In genomic region chr9:67265513-67265912, GRCm38 (mm10) we compare ENCODE assay signal across 12 mouse cellular contexts.
DNase-seq lines count a peak whose midpoint lies in the region; ATAC-seq and TF ChIP-seq lines count a peak whose summit lies in the region.
"Had no signal": no experiment of that assay in that cellular context is flagged by ENCODE, and none has a peak within 500 bp of the region (broad histone marks: within the 10 kb centered on the region; RNA-seq: fewer than 3 reads in every experiment).

No protein-coding gene starts in this region.

- H3K27me3 ChIP-seq in forebrain, postnatal 0 days (ENCODE audit: insufficient read depth, low read length), result no peaks in the 10 kb centered on the region
- H3K27me3 ChIP-seq in forebrain, embryonic 11.5 days (ENCODE audit: control insufficient read depth, insufficient read depth, low read length), result no peaks in the 10 kb centered on the region
- H3K27me3 ChIP-seq in midbrain, embryonic 10.5 days (ENCODE audit: low read depth, poor library complexity, severe bottlenecking), result no peaks in the 10 kb centered on the region
- H3K27me3 ChIP-seq in midbrain, embryonic 14.5 days (ENCODE audit: control insufficient read depth, insufficient read depth, low read length), result no peaks in the 10 kb centered on the region
- H3K27me3 ChIP-seq in small intestine, adult 2 months (ENCODE audit: control insufficient read depth, insufficient read depth, low read length), result no peaks in the 10 kb centered on the region
- H3K27me3 ChIP-seq: liver, embryonic 13.5 days had no signal

- 66% methylated on average over 11 of the region's 11 CpGs for WGBS in forebrain, postnatal 0 days
- WGBS in forebrain, embryonic 11.5 days, result 85% methylated on average over 11 of the region's 11 CpGs
- WGBS in midbrain, embryonic 10.5 days, result 81% methylated on average over 11 of the region's 11 CpGs
- 65% methylated on average over 11 of the region's 11 CpGs for WGBS in midbrain, embryonic 14.5 days
- WGBS in small intestine, adult 2 months, result 56% methylated on average over 11 of the region's 11 CpGs

- DNase-seq in forebrain, postnatal 0 days, result peak; percentile 35
- no peak for DNase-seq in forebrain, embryonic 11.5 days (ENCODE audit: low spot score)
- no peak for DNase-seq in midbrain, embryonic 10.5 days (ENCODE audit: low spot score)
- no peak for DNase-seq in midbrain, embryonic 14.5 days
- DNase-seq in left cerebral cortex, adult 9 months (ENCODE audit: low spot score in 2 of 2), result peak; percentile 22 to 44
- DNase-seq in spleen, adult 12 weeks (ENCODE audit: low spot score), result no peak
- DNase-seq in adrenal gland, postnatal 14 days, result no peak
- DNase-seq: liver, embryonic 13.5 days had no signal

- no peaks in the 10 kb centered on the region for H3K9me3 ChIP-seq in forebrain, postnatal 0 days (ENCODE audit: low read length)
- no peaks in the 10 kb centered on the region for H3K9me3 ChIP-seq in forebrain, embryonic 11.5 days (ENCODE audit: control insufficient read depth, low read length)
- H3K9me3 ChIP-seq in midbrain, embryonic 10.5 days (replicated peaks), result no peaks in the 10 kb centered on the region
- H3K9me3 ChIP-seq in midbrain, embryonic 14.5 days (ENCODE audit: control insufficient read depth, low read length), result no peaks in the 10 kb centered on the region
- H3K9me3 ChIP-seq: liver, embryonic 13.5 days had no signal

- no peak overlapping the region for H3K4me3 ChIP-seq in forebrain, postnatal 0 days (ENCODE audit: low read depth, low read length)
- H3K4me3 ChIP-seq in forebrain, embryonic 11.5 days (ENCODE audit: low read depth, low read length), result no peak overlapping the region
- no peak overlapping the region for H3K4me3 ChIP-seq in midbrain, embryonic 10.5 days
- H3K4me3 ChIP-seq in midbrain, embryonic 14.5 days (replicated peaks; ENCODE audit: low read depth, low read length), result no peak overlapping the region
- H3K4me3 ChIP-seq in small intestine, adult 2 months (ENCODE audit: low read depth, low read length), result no peak overlapping the region
- H3K4me3 ChIP-seq: liver, embryonic 13.5 days had no signal

- no peak overlapping the region for H3K9ac ChIP-seq in forebrain, postnatal 0 days
- no peak overlapping the region for H3K9ac ChIP-seq in forebrain, embryonic 11.5 days (ENCODE audit: low read length)
- H3K9ac ChIP-seq in midbrain, embryonic 14.5 days (replicated peaks; ENCODE audit: low read length), result no peak overlapping the region
- H3K9ac ChIP-seq: liver, embryonic 13.5 days had no signal

- TF ChIP-seq POLR2A in small intestine, adult 2 months (IDR thresholded peaks at IDR 0.05; ENCODE audit: low read depth, low read length), result no peak

- ATAC-seq in forebrain, postnatal 0 days, result peak; percentile 88
- no peak for ATAC-seq in forebrain, embryonic 11.5 days (replicated peaks; ENCODE audit: low FRiP score)
- ATAC-seq in midbrain, embryonic 14.5 days (ENCODE audit: low FRiP score, low TSS enrichment), result no peak
- ATAC-seq: activated CD4-positive, CD25-positive, alpha-beta regulatory T cell, adult 4 months; CD4-positive, CD25-positive, alpha-beta regulatory T cell, adult 4 months had no signal

- TF ChIP-seq CTCF in forebrain, postnatal 0 days (IDR thresholded peaks at IDR 0.05; ENCODE audit: low read depth), result no peak
- no peak for TF ChIP-seq CTCF in small intestine, adult 2 months (IDR thresholded peaks at IDR 0.05; ENCODE audit: extremely low read depth, insufficient read length, insufficient replicate concordance, low read depth, low read length)

- no peaks in the 10 kb centered on the region; the same call in 1 of the 2 replicates for H3K36me3 ChIP-seq in forebrain, postnatal 0 days (ENCODE audit: insufficient read depth)
- no peaks in the 10 kb centered on the region for H3K36me3 ChIP-seq in forebrain, embryonic 11.5 days (ENCODE audit: control insufficient read depth, insufficient read depth, low read length)
- H3K36me3 ChIP-seq in midbrain, embryonic 10.5 days, result no peaks in the 10 kb centered on the region
- H3K36me3 ChIP-seq in midbrain, embryonic 14.5 days (ENCODE audit: control insufficient read depth, insufficient read depth, low read length), result no peaks in the 10 kb centered on the region
- H3K36me3 ChIP-seq in small intestine, adult 2 months (ENCODE audit: control insufficient read depth, insufficient read depth, low read length), result no peaks in the 10 kb centered on the region
- H3K36me3 ChIP-seq: liver, embryonic 13.5 days had no signal

- no peaks in the 10 kb centered on the region for H3K4me1 ChIP-seq in forebrain, postnatal 0 days (ENCODE audit: insufficient read depth)
- H3K4me1 ChIP-seq in forebrain, embryonic 11.5 days (replicated peaks; ENCODE audit: control insufficient read depth, insufficient read depth, low read length), result peaks cover 4% of the 10 kb centered on the region; the same call in 1 of the 2 replicates
- peaks cover 22% of the 10 kb centered on the region for H3K4me1 ChIP-seq in midbrain, embryonic 10.5 days
- H3K4me1 ChIP-seq in midbrain, embryonic 14.5 days (ENCODE audit: control insufficient read depth, insufficient read depth, low read length), result peaks cover 11% of the 10 kb centered on the region; the same call in 1 of the 2 replicates
- H3K4me1 ChIP-seq in small intestine, adult 2 months (ENCODE audit: control insufficient read depth, insufficient read depth, insufficient read length, low read length), result peaks cover 31% of the 10 kb centered on the region; the same call in 1 of the 2 replicates

- H3K4me2 ChIP-seq in forebrain, postnatal 0 days (ENCODE audit: low read depth), result no peak overlapping the region
- no peak overlapping the region for H3K4me2 ChIP-seq in forebrain, embryonic 11.5 days (ENCODE audit: low read depth, low read length, severe bottlenecking)
- H3K4me2 ChIP-seq in midbrain, embryonic 14.5 days (ENCODE audit: low read length), result no peak overlapping the region
- H3K4me2 ChIP-seq: heart, embryonic 11.5 days; liver, embryonic 13.5 days had no signal

- H3K27ac ChIP-seq in forebrain, postnatal 0 days (ENCODE audit: low read depth, low read length), result no peak overlapping the region
- H3K27ac ChIP-seq in forebrain, embryonic 11.5 days (ENCODE audit: low read depth, low read length), result no peak overlapping the region
- H3K27ac ChIP-seq in midbrain, embryonic 10.5 days (replicated peaks), result 0 out of 2 replicates have a peak overlapping the region, but pooled peaks have one; percentile 57
- no peak overlapping the region for H3K27ac ChIP-seq in midbrain, embryonic 14.5 days (replicated peaks; ENCODE audit: low read depth, low read length)
- 0 out of 2 replicates have a peak overlapping the region, but pooled peaks have one; percentile 33 for H3K27ac ChIP-seq in small intestine, adult 2 months (ENCODE audit: insufficient read depth, low read depth, low read length)
- H3K27ac ChIP-seq: liver, embryonic 13.5 days had no signal

Comparison
In these comparisons a context has a peak if more than half of its experiments do, and no peak if none do; other contexts are left out.
1. DNase-seq: peak in forebrain, postnatal 0 days (single experiment) and left cerebral cortex, adult 9 months (2 of 2); none in forebrain, embryonic 11.5 days (single experiment), midbrain, embryonic 10.5 days (single experiment), midbrain, embryonic 14.5 days (single experiment), spleen, adult 12 weeks (single experiment) and adrenal gland, postnatal 14 days (single experiment).
2. H3K27ac ChIP-seq: peak in midbrain, embryonic 10.5 days (single experiment) and small intestine, adult 2 months (single experiment); none in forebrain, postnatal 0 days (single experiment), forebrain, embryonic 11.5 days (single experiment) and midbrain, embryonic 14.5 days (single experiment).